Mouse (Mus musculus): ENCODE results near the gene Csmd2.

DNA sequence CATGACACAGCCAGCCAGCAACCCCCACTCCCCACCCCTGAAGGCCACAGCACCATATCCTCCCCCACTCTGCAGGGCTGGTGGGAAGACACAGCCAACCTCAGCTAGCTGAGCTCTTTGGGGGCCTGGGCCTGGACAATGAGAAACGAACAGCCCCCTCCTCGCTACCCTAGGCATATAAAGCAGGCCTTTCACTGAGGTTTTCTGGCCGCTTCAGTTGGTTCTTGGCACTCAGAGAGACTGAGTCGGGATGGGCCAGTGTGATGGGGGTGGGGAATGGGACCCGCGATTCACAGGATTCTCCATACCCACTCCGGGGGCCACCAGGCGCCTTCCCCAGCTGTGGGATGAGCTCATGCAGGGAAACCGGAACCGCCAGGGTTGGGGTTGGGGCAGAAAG is 1.8 kb upstream of the Csmd2 start:
- no peak for TF ChIP-seq CTCF (IDR thresholded peaks at IDR 0.05; ENCODE audit: insufficient read depth, low read length)
- no peak for TF ChIP-seq POLR2A (IDR thresholded peaks at IDR 0.05; ENCODE audit: borderline replicate concordance, extremely low read depth, low read depth, low read length)

All from lung, adult 2 months (tissue).